Mouse (Mus musculus): ENCODE data around the gene Lrrc31. TPM values are rescaled to one million over a fixed set of nuclear protein-coding genes. Genes with fewer than 3 reads are reported as not detected.

Lrrc31 gene
- polyA plus RNA-seq, 1 experiment: not detected

- Histone ChIP-seq H3K4me3 (ENCODE audit: insufficient read depth, poor library complexity, severe bottlenecking) (no peak overlapping the region), H3ac (ENCODE audit: control insufficient read depth, insufficient read length, low read depth) (no peak overlapping the region), H3K27me3 (ENCODE audit: control insufficient read depth, insufficient read depth, insufficient read length) (peaks cover 7% of the 10 kb centered on the region), H3K36me3 (ENCODE audit: control insufficient read depth, insufficient read depth) (no peaks in the 10 kb centered on the region), H3K79me2 (ENCODE audit: control insufficient read depth, insufficient read depth) (no peaks in the 10 kb centered on the region), H3K79me3 (ENCODE audit: low read depth) (no peaks in the 10 kb centered on the region)
- TF ChIP-seq MYOD1 (IDR thresholded peaks at IDR 0.05; ENCODE audit: control insufficient read depth, insufficient read length, low read depth) (no peak), CEBPB (IDR thresholded peaks at IDR 0.05; ENCODE audit: low read depth) (no peak), CTCF (IDR thresholded peaks at IDR 0.05; ENCODE audit: control insufficient read depth, insufficient read depth, insufficient read length) (no peak), MAX (IDR thresholded peaks at IDR 0.05) (no peak), USF1 (IDR thresholded peaks at IDR 0.05; ENCODE audit: low read depth) (no peak), MYOG (IDR thresholded peaks at IDR 0.05; ENCODE audit: control insufficient read depth, extremely low read depth, insufficient read length) (no peak), FOSL1 (IDR thresholded peaks at IDR 0.05; ENCODE audit: insufficient read depth, low read length, poor library complexity, severe bottlenecking) (no peak)
These were observed 6.3 kb upstream of the Lrrc31 start for GRCm38 (mm10) chr3:30705977-30706376.

GRCm38 (mm10) chr3:30697891-30698290 lies 1.8 kb downstream of the Lrrc31 start:
- H3K79me2 ChIP-seq (ENCODE audit: control insufficient read depth, insufficient read depth): no peaks in the 10 kb centered on the region
- no peaks in the 10 kb centered on the region for H3K27me3 ChIP-seq (ENCODE audit: control insufficient read depth, insufficient read depth, insufficient read length)
- no peak overlapping the region for H3ac ChIP-seq (ENCODE audit: control insufficient read depth, insufficient read length, low read depth)
- no peak overlapping the region for H3K4me3 ChIP-seq (ENCODE audit: insufficient read depth, poor library complexity, severe bottlenecking)
- no peak for TF ChIP-seq CEBPB (IDR thresholded peaks at IDR 0.05; ENCODE audit: low read depth)
- TF ChIP-seq CTCF (IDR thresholded peaks at IDR 0.05; ENCODE audit: control insufficient read depth, insufficient read depth, insufficient read length): no peak
- TF ChIP-seq MAX (IDR thresholded peaks at IDR 0.05): no peak
- TF ChIP-seq USF1 (IDR thresholded peaks at IDR 0.05; ENCODE audit: low read depth): no peak
- TF ChIP-seq MYOD1 (IDR thresholded peaks at IDR 0.05; ENCODE audit: control insufficient read depth, insufficient read length, low read depth): no peak
- no peak for TF ChIP-seq MYOG (IDR thresholded peaks at IDR 0.05; ENCODE audit: control insufficient read depth, extremely low read depth, insufficient read length)
- no peak for TF ChIP-seq FOSL1 (IDR thresholded peaks at IDR 0.05; ENCODE audit: insufficient read depth, low read length, poor library complexity, severe bottlenecking)
- no peaks in the 10 kb centered on the region for H3K79me3 ChIP-seq (ENCODE audit: low read depth)
- no peaks in the 10 kb centered on the region for H3K36me3 ChIP-seq (ENCODE audit: control insufficient read depth, insufficient read depth)

GRCm38 (mm10) chr3:30696346-30696745 lies 3.3 kb downstream of the Lrrc31 start:
- H3K79me2 ChIP-seq (ENCODE audit: control insufficient read depth, insufficient read depth): no peaks in the 10 kb centered on the region
- H3ac ChIP-seq (ENCODE audit: control insufficient read depth, insufficient read length, low read depth): no peak overlapping the region
- H3K27me3 ChIP-seq (ENCODE audit: control insufficient read depth, insufficient read depth, insufficient read length): peaks cover 3% of the 10 kb centered on the region
- no peaks in the 10 kb centered on the region for H3K79me3 ChIP-seq (ENCODE audit: low read depth)
- H3K4me3 ChIP-seq (ENCODE audit: insufficient read depth, poor library complexity, severe bottlenecking): no peak overlapping the region
- H3K36me3 ChIP-seq (ENCODE audit: control insufficient read depth, insufficient read depth): no peaks in the 10 kb centered on the region
- TF ChIP-seq MAX (IDR thresholded peaks at IDR 0.05): no peak
- peak; percentile 62 for TF ChIP-seq USF1 (IDR thresholded peaks at IDR 0.05; ENCODE audit: low read depth)
- peak; percentile 62 for TF ChIP-seq CTCF (IDR thresholded peaks at IDR 0.05; ENCODE audit: control insufficient read depth, insufficient read depth, insufficient read length)
- no peak for TF ChIP-seq FOSL1 (IDR thresholded peaks at IDR 0.05; ENCODE audit: insufficient read depth, low read length, poor library complexity, severe bottlenecking)
- no peak for TF ChIP-seq MYOG (IDR thresholded peaks at IDR 0.05; ENCODE audit: control insufficient read depth, extremely low read depth, insufficient read length)
- no peak for TF ChIP-seq MYOD1 (IDR thresholded peaks at IDR 0.05; ENCODE audit: control insufficient read depth, insufficient read length, low read depth)
- TF ChIP-seq CEBPB (IDR thresholded peaks at IDR 0.05; ENCODE audit: low read depth): no peak

- Histone ChIP-seq H3K27me3 (ENCODE audit: control insufficient read depth, insufficient read depth, insufficient read length) (peaks cover 3% of the 10 kb centered on the region), H3ac (ENCODE audit: control insufficient read depth, insufficient read length, low read depth) (no peak overlapping the region), H3K79me2 (ENCODE audit: control insufficient read depth, insufficient read depth) (no peaks in the 10 kb centered on the region), H3K79me3 (ENCODE audit: low read depth) (no peaks in the 10 kb centered on the region), H3K36me3 (ENCODE audit: control insufficient read depth, insufficient read depth) (no peaks in the 10 kb centered on the region), H3K4me3 (ENCODE audit: insufficient read depth, poor library complexity, severe bottlenecking) (no peak overlapping the region)
- TF ChIP-seq MYOG (IDR thresholded peaks at IDR 0.05; ENCODE audit: control insufficient read depth, extremely low read depth, insufficient read length): no peak
- no peak for TF ChIP-seq MYOD1 (IDR thresholded peaks at IDR 0.05; ENCODE audit: control insufficient read depth, insufficient read length, low read depth)
- no peak for TF ChIP-seq CEBPB (IDR thresholded peaks at IDR 0.05; ENCODE audit: low read depth)
- no peak for TF ChIP-seq CTCF (IDR thresholded peaks at IDR 0.05; ENCODE audit: control insufficient read depth, insufficient read depth, insufficient read length)
- TF ChIP-seq MAX (IDR thresholded peaks at IDR 0.05): no peak
- TF ChIP-seq USF1 (IDR thresholded peaks at IDR 0.05; ENCODE audit: low read depth): no peak
- TF ChIP-seq FOSL1 (IDR thresholded peaks at IDR 0.05; ENCODE audit: insufficient read depth, low read length, poor library complexity, severe bottlenecking): no peak
These were observed 4.0 kb downstream of the Lrrc31 start for GRCm38 (mm10) chr3:30695661-30696060.

GRCm38 (mm10) chr3:30690976-30691375 lies 8.7 kb downstream of the Lrrc31 start:
- Histone ChIP-seq H3ac (ENCODE audit: control insufficient read depth, insufficient read length, low read depth) (no peak overlapping the region), H3K79me2 (ENCODE audit: control insufficient read depth, insufficient read depth) (no peaks in the 10 kb centered on the region), H3K27me3 (ENCODE audit: control insufficient read depth, insufficient read depth, insufficient read length) (peaks cover 3% of the 10 kb centered on the region), H3K4me3 (ENCODE audit: insufficient read depth, poor library complexity, severe bottlenecking) (no peak overlapping the region), H3K36me3 (ENCODE audit: control insufficient read depth, insufficient read depth) (no peaks in the 10 kb centered on the region), H3K79me3 (ENCODE audit: low read depth) (no peaks in the 10 kb centered on the region)
- TF ChIP-seq MAX (IDR thresholded peaks at IDR 0.05) (no peak), CTCF (IDR thresholded peaks at IDR 0.05; ENCODE audit: control insufficient read depth, insufficient read depth, insufficient read length) (no peak), FOSL1 (IDR thresholded peaks at IDR 0.05; ENCODE audit: insufficient read depth, low read length, poor library complexity, severe bottlenecking) (no peak), USF1 (IDR thresholded peaks at IDR 0.05; ENCODE audit: low read depth) (no peak), CEBPB (IDR thresholded peaks at IDR 0.05; ENCODE audit: low read depth) (no peak), MYOD1 (IDR thresholded peaks at IDR 0.05; ENCODE audit: control insufficient read depth, insufficient read length, low read depth) (no peak), MYOG (IDR thresholded peaks at IDR 0.05; ENCODE audit: control insufficient read depth, extremely low read depth, insufficient read length) (no peak)

- Histone ChIP-seq H3K36me3 (ENCODE audit: control insufficient read depth, insufficient read depth) (no peaks in the 10 kb centered on the region), H3ac (ENCODE audit: control insufficient read depth, insufficient read length, low read depth) (no peak overlapping the region), H3K79me3 (ENCODE audit: low read depth) (no peaks in the 10 kb centered on the region), H3K4me3 (ENCODE audit: insufficient read depth, poor library complexity, severe bottlenecking) (no peak overlapping the region), H3K79me2 (ENCODE audit: control insufficient read depth, insufficient read depth) (no peaks in the 10 kb centered on the region), H3K27me3 (ENCODE audit: control insufficient read depth, insufficient read depth, insufficient read length) (peaks cover 3% of the 10 kb centered on the region)
- TF ChIP-seq MAX (IDR thresholded peaks at IDR 0.05): no peak
- TF ChIP-seq USF1 (IDR thresholded peaks at IDR 0.05; ENCODE audit: low read depth): no peak
- TF ChIP-seq MYOG (IDR thresholded peaks at IDR 0.05; ENCODE audit: control insufficient read depth, extremely low read depth, insufficient read length): no peak
- TF ChIP-seq CTCF (IDR thresholded peaks at IDR 0.05; ENCODE audit: control insufficient read depth, insufficient read depth, insufficient read length): no peak
- TF ChIP-seq MYOD1 (IDR thresholded peaks at IDR 0.05; ENCODE audit: control insufficient read depth, insufficient read length, low read depth): no peak
- no peak for TF ChIP-seq FOSL1 (IDR thresholded peaks at IDR 0.05; ENCODE audit: insufficient read depth, low read length, poor library complexity, severe bottlenecking)
- TF ChIP-seq CEBPB (IDR thresholded peaks at IDR 0.05; ENCODE audit: low read depth): no peak
These were observed 12.4 kb downstream of the Lrrc31 start for GRCm38 (mm10) chr3:30687216-30687615.
